Mouse (Mus musculus) heart, adult 18-20 months (tissue): ENCODE measurements at regions not wholly inside any gene's neighbourhood (a gene's known extent, or its start where the extent isn't known, plus 50 kb on each side); places are given as distances from the start of the nearest gene placed in this dataset.

Experiments
- DNase-seq, 2 experiments: peaks; one replicate each; pipeline ENCODE4 v3.0.0; 2021 to 2022; ENCODE audit warnings: mixed read lengths in 1 of 2

DNA sequence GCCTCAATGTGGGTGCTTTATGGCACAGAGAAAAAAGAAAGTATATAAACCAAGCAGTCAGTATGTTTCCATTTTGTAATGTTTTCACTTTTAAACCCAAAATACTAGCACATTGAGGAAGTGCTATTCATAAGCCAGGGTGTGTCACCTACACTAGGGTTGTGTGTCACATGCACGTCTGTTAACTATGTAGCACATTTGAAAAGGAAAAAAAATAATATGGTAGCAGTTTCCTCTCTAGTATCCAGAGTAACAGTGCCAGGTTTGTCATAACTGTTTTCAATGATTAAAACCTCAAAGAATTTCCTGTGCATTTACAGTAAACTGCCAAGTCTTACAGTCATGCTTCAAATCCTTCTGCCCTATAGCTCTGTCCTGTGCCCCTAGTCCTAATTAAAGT is 424.8 kb downstream of the Tmem161b start:
- no peak for DNase-seq

DNA sequence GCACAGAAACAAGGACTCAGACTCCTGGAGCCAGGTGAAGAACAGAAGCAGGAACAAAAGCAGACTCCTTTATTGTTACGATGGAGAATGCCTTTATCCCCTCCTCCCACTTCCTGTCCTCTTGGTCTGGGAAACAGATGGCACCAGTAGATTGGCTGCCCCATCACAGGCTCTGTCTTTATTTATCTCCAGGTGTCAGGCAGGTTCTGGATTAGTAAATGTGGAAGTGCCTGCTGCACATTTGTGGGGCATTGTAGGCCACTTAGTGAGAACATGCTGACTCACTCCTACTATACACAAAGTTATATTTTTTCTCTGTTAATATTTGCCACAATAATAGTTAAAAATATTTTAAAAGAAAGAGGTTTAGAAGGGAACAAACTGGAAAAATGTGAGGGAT is 426.0 kb downstream of the Tmem161b start:
- DNase-seq, result no peak

DNA sequence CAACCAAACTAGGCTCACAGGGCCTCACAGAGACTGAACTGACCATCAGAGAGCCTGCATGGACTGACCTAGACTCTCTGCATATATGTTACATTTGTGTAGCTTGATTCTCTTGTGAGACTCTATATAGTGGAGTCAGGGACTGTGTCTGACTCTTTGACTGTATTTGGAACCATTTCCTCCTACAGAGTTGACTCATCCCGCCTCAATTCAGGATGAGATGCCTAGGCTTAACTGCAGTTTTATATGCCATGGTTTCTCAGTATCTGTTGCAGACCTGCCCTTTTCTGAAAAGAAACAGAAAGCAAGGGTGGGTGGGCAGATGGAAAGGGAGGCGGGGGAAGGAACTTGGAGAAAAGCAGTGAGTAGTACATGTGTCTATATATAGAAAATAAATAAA is 441.9 kb downstream of the Tmem161b start:
- no peak for DNase-seq

DNA sequence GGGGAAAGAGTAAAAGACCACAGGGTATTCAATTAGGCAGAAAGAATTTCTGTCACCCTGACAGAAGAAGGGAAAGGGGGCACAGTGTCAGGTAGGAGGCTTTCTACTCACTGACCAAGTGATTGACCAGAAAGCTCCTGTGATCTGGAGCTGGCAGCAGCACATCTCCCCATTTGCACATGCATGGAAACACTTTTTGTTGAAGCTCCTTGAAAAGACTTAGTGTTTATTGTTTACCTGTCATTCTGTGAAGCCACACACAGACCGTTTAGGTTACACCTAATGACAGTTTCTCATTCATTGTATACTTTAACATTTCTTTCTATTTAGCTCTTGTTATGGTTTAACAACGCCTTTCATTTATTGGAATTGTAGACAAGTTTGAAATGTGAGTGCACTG is 458.9 kb downstream of the Tmem161b start:
- no peak for DNase-seq

DNA sequence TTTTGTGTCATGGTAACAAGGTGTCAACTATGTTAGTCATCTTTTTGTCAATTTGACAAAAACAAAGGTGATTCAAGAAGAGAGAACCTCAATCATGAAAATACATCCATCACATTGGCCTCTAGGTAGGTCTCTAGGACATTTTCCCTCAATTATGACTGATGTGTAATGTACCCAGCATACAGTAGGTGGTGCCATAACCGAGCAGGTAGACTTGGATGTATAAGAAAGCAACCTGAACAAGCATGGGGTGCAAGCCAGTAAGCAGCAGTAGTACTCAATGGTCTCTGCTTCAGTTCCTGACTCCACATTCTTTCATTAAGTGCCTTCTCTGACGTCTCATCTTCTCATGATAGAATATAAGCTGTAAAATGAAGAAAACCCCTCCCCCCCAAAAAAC is 463.8 kb downstream of the Tmem161b start:
- peak in 1 of 2 experiments; percentile 12 for DNase-seq

DNA sequence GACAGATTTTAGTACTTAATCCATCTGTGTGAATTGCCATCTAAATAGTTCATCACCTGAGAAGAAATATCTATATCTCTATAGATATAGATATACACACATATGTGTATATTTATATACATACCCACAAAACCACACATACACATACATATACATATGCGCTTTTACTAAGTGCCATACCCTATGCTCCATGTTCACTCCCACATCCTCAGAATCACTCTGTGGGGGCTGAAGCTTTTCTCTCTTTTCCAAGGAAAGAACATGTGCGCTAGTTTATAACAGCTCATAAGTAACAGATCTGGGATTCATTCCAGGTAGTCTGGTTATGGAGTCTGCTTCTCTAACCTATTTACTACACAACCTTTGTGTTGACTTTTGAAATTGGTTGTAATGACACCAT is 471.4 kb downstream of the Tmem161b start:
- no peak for DNase-seq

DNA sequence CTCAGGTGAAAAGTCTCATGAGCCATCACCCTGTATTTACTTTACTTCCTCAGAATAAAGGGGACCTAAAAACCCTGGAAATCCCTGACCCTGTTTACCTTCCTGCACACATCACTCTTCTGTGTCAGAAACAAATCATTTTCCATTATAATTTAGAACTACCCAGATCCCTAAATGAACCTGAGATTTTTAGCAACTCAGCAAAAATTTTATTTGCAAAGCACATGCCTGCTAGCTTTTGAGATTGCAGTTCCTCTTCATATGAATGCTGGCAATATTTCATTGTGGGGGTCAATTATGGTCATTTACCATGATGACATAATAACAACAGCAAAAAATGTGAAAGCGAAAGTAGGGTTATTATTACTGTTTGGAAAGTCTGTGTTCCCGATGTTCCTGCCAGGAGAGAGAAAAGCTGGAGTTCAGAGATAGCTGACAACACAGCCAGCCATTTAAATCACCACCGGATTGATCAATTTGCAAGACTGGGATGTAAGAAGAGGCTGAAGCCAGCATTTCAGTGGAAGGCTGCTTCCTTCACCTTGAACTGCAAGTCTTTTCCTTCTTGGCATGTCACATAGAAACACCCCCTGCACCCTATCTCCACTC is 476.5 kb downstream of the Tmem161b start:
- no peak for DNase-seq

DNA sequence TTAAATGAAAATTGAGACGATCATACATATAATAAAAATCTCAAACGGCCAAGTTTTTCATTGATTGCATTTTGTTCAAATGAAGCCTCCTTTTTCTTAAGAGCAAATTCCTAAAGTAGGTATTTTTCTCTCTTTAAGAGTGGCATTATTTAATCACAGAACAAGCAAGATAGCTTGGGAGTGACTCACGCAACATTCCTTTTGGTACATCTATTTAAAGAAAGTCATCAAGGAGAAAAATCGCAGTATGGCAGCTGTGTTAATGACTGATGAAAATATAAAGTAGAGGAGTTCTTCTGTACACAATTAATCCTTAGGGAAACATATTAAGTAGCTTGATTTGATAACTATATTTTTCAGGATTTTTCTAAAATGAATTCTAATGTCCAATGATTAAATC is 448.0 kb upstream of the Ccnh start:
- DNase-seq, result no peak

DNA sequence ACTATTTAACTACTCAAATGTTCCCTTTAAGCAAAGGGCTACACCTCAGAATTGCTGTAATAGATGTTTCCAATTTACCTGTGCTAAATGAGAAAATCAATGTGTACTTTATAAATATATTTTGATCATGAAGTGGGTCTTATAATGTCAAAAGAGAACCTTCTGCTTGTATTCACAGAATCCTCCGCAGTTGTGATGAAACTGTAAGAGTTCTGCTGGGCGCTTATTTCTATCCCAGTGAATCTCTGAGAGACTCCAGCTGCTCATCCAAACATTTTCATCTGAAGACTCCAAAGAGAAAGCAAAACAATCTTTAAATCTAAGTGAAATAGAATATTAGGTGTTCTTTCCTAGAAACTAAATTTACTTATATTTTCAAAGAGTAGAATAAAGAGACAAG is 440.9 kb upstream of the Ccnh start:
- no peak for DNase-seq

DNA sequence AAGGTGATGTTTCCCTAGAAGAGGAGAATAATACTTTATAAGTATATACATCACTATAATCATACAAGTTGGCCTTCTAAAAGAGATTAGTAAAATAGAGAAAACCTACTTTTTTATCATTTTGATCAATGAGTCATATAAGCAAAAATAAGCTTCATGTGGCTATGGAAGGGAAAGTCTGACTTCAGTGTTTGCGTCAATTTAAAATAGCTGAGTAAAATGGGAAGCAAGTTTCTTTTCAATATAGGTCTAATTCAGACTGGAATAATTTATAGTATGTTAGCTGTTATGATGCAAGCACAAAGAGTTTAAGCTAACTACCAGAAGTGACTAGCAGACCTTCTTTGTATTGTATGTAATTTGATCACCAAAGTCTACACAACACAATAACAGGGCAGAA is 440.0 kb upstream of the Ccnh start:
- DNase-seq, result no peak

DNA sequence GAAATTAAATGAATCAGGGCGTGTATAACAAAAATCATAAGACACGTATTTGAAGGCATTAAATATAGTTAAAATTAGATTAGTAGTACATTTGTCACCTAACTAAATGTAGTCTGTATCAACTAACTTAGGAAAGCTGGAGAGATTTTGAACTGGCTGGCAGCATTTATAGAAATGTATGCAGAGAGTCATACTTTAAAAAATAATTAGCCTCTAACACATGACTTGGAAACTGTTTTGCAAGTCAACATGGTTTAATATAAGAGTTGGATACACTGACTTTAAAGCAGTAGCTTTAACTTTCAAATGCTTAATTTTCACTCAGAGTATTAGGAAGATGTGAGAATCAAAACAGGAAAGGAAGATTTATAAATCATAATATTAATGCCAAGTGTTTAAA is 439.1 kb upstream of the Ccnh start:
- DNase-seq, result no peak

DNA sequence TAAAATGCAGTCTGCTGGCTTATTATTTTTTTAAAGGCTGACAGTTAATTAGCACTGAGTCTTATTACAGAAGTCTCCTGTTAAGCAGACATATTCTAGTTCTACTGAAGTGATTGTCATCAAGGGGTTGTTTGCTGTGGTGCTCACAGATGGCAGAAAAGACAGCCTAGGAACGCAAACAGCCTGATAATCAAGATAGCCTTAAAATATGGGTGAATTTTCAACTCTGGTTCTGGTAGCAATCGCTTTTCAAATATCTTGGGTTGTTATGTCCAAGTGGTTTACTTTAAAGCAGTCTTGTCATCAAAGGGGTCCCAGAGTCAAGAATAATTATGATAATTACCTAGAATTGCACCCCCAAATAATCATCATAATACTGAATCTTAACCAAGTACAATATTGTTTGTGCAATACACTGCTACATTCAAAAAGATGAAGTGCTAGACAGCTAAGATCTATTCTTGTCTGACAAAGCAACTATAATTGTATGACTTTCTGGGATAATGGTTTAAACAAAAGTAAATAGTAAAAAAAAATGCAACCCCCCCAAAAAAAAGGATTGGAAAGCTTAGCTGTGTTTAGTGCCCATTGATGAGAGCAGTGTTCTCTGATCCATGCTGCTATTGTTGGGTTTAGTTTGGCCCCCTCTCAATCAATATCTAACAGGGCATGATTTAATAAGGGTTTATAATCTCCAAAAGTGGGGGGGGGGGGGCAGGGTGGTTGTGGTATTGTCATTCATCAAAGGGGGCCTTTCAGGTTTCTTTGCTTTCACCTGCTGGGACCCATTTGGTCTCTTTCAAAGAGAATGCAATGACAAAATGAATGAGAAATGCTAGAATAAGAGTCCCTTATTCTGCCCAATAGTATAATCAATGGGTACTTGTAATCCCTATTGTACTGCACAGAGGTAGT is 437.4 kb upstream of the Ccnh start:
- DNase-seq, result no peak

DNA sequence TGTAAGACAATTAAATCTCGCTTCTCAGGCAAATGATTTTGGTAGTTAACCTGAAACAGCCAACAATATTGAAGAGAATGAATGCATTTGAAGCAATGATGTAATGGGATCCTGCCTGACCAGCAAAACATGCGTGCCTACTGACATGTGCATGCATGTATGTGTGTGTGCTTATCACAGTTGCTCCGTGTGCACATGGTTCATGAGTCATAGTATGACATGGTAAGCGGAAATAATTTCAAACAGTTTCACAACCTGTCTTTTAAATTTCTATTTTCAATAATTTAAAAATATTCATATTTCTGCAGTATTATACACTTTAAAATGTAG is 436.8 kb upstream of the Ccnh start:
- DNase-seq, result no peak

DNA sequence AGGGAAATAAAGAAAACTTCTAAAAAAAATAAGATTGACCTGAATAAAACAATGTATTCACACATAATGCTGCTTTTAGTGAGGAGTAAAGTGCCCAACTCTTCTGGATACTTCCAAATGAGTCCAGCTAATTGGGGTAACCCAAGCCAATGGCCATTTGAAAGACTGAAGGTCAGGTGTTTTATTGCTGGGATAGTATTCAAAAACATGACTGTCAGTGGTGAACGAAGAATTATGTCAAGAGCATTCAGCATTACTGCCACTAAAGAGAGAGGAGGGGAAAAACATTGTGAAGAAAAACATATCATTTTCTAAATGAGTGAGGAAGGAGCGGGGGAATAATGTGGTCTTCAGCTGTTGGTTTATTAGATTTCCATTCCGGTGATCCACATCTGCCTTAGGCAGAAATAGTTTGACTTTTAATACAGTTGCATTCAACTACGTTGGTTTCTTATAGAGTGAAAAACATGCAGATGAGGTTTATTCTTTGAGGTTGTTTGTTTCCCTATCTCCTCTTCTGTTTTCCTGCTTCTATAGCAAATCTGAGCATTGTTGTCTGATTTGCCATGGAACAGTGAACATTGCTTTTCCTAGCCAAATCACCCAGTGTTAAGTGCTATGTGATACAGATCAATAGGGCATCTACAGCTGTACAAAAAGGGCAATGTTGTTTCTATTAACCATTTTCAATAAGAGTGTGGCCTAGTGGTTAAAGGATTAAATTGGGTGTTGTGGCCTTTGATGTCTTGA is 435.3 kb upstream of the Ccnh start:
- DNase-seq, result no peak

DNA sequence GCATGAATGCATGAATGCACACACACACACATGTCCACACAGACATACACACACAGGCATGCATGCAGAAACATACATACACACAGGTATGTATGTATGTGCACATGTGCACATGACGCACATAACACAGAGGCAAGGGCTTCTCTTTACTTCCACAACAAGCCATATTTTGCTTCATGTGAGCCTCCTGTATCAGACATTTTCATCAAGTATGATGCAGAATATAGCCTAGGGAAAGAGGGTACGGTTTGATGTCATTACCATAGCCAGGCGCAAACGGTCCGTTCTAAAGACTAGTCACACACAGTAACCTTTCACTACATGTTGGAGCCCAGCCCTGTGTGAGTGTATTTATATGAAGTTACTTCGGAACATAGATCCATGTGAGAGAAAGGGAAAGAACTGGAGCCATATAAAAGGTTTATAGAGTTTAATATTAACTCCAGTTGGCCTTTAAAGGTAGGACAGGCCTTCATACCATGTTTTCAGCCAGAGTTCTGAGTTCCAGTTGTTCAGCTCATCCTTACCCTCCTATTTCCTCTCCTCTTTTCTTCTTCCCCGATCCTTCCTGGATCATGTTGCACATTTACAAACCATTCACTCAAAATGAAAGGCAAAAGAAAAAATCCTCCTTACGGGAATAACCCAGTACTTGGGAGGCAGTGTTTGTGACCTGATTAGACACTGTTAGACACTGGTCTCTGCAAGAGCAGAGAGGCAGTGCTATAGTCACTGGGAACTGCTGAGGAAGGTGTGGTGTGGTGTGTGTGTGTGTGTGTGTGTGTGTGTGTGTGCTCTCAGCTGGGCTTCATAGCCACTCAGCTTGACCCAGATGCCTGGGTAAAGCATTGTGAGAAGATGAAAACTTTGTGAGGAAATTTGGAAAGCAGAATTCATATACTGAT is 434.1 kb upstream of the Ccnh start:
- no peak for DNase-seq

DNA sequence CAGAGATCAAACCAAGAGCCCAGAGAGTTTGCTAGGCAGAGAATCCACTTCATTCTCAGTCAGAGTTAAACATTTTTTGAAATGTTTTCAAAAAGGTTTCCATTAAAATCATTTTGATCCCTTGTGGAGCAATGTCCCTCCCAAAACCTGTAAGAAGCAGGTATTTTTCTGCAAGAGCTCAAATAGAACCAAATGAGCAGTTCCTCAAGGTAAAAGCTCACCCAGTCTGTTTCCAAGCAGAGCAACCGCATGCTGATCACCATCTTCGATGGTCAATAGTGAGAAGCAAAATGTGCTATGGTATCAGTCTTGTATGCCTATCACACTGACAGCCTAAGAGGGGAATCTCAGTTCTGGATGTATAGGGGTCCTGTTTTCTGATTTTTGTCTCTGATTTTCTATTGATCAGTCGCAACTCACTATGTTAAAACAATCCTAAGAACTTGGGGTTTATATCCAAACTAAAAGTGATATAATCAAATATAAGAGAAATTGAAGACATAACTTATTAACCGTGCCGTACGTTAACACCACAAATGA is 432.3 kb upstream of the Ccnh start:
- DNase-seq, result no peak

DNA sequence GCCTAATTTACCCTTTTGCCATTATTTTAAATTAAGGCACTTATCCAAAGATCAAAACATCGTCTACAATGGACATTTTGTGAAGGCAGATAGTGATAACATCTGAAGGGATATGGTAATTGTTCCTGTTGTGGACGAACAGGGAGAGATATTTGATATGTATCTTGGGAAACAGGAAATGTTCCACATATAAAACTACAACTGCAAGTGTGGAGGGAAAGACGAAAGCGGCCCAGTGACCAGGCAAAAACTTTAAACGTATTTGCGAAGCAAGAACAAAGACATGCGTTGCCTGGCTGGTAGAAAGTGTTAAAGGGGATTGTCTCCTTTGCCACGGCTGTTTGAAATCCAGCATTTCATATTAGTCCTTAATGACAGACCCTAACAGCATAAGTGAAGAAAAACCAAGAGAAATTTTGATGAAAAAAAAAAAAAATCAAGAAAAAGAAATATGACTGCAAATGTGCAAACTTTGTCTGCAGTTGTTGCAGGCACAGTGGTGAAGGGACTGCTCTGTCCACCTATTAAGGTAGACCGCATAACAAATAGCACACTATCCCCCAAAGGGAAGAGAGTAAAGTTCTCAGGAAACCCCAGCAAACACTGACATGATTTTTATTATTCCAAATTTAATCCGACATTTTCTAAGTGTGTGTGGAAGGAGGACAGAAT is 431.2 kb upstream of the Ccnh start:
- no peak for DNase-seq

DNA sequence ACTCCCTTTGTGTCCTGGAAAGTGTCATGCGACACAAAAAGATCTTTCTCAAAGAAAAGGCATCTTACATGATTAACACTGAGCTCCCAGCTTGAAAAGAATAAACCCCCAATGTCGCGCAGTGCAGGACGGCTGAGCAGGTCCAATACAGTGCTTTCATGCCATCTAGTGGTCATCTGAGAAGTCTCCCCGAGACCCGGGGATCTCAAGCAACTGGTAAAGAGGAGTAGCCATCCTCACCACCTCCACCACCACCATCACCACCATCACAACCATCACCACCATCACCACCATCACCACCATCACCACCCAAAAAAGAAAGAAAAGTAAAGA is 430.7 kb upstream of the Ccnh start:
- DNase-seq, result peak; percentile 12 to 60

DNA sequence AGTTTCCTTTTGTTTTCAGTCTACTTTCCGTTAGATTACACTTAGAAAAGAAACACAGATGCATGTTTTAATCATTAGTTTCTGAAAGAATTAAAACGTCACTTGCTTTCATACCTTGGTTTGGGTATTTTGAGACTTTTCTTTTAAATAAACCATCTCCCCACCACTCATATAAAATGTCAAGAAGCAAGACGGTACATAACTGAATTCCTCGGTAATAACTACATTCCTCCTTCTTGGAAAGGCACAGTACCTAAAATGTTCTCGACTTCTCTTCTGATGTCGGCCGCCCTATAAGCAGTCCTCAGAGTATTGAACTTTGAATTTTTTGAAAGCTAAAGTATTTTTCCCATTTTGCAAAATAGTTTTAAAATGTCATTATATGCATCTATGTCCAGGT is 430.1 kb upstream of the Ccnh start:
- no peak for DNase-seq

DNA sequence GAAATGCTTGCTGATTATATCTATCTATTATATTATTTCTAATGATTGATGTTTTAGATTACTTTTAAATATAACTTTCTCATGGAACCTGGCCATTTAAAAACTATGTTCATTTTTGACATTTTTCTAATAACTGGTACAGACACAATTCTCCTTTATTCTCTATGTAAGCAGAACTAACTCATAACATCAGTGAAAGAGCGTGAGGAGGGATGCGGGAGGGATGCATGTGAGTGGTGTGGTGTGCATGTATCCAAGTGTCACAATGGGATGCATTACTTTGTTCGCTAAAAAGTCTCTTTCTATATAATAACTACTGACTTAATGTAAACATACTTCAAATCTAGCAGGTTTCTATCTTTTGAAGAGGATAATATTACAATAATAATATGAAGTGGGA is 428.7 kb upstream of the Ccnh start:
- DNase-seq, result no peak

DNA sequence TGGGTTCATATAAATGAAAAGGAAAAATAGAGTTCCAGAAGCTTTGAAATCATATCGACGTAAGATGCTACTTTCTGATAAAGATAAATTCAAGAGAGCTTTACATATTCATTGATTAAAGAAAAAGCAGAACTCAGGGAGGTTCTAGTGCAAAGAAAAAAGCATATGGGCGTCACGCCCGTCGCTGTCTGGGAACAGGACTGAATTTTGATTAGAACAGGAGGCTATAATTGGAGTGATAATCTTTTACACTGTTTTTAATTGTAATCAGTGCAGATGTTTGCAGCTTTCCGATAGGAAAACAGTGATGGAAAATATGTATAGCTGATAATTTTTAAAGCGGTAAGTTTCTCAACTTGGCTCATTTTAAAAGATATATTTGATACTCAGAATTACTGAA is 428.2 kb upstream of the Ccnh start:
- DNase-seq, result no peak

DNA sequence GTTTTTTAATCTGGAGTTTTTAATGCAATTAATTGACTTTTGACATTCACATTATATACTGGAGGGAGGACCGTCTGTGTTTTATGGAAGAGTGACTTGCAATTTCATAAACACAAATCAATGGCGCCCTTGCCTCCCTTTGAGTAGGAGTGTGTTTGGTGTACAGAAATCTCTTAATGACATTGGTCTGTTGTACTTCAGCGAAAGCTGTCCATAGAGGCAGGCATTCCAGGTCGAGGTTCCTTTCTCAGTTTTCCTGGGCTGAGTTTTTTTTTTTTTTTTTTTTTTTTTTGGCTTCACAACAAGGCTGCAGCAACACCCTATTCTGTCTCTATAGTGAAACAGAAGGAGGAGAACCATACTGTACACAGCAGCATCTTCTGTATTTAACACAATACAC is 427.4 kb upstream of the Ccnh start:
- DNase-seq, result no peak
